Mouse (Mus musculus) spleen, adult 2 months (tissue): ENCODE measurements around the gene Slc13a5.

Experiments
- CTCF ChIP-seq: fragments of 200-500 bp; IDR thresholded peaks from 2 replicates; pipeline ENCODE4 v1.5.1; 2011; ENCODE audit warnings: mild to moderate bottlenecking, inconsistent platforms; ENCODE audit not compliant: insufficient read depth, insufficient read length, insufficient replicate concordance; ENCODE audit errors: extremely low read depth
- POLR2A ChIP-seq: fragments of 200-500 bp; IDR thresholded peaks from 2 replicates; pipeline ENCODE4 v1.6.1; 2011; ENCODE audit warnings: low read depth, low read length, inconsistent platforms

DNA sequence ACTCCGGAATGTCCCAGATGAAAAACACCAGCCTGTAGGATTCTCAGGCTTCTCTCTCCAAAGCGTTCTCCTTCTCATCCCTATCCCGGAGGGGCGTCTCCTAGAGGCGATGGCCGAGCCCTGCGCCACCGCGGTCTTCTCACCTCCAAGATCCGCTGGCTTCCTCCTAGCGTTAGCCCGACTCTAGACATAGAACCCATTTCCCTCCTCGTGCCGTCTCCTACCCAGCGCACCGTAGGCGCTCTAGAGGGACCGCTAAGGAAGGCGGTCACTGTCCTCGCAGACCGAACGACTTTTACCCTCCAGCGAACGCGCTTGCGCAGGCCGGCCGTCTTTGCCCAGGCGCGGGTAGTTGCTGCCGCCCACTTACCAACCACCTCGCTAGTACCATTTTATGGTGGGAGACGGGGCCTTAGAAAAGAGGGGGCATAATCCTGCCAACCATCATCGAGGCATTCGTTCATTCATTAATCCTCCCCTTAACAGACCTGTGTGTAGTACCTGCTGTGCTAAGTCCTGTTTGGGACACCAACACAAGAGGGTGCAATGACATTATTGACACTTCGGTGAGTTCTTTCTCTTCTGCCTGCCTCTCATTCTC, at the start of gene Slc13a5:
- TF ChIP-seq CTCF: no peak
- TF ChIP-seq POLR2A: no peak
